Mouse (Mus musculus): ENCODE measurements around the gene Kif23. TPM values are rescaled to one million over a fixed set of nuclear protein-coding genes. Genes with fewer than 3 reads are reported as not detected.

The Kif23 gene
- polyA plus RNA-seq, 1 experiment from 2014 or later, result 118 TPM

- Histone ChIP-seq H3K4me1 (no peaks in the 10 kb centered on the region), H3K36me3 (replicated peaks) (peaks cover 100% of the 10 kb centered on the region), H3K9me3 (no peaks in the 10 kb centered on the region), H3K27me3 (replicated peaks; ENCODE audit: low read depth, poor library complexity, severe bottlenecking) (no peaks in the 10 kb centered on the region), H3K4me3 (no peak overlapping the region), H3K27ac (replicated peaks) (no peak overlapping the region)
- no peak for DNase-seq (ENCODE audit: low spot score)
- 95% methylated on average over 3 of the region's 3 CpGs for WGBS
These were observed 14.6 kb downstream of the Kif23 start for GRCm38 (mm10) chr9:61932009-61932408.

- DNase-seq (ENCODE audit: low spot score), result no peak
- Histone ChIP-seq H3K36me3 (replicated peaks) (peaks cover 100% of the 10 kb centered on the region), H3K9me3 (no peaks in the 10 kb centered on the region), H3K27me3 (replicated peaks; ENCODE audit: low read depth, poor library complexity, severe bottlenecking) (no peaks in the 10 kb centered on the region), H3K4me1 (no peaks in the 10 kb centered on the region), H3K4me3 (no peak overlapping the region), H3K27ac (replicated peaks) (no peak overlapping the region)
- WGBS, result 95% methylated on average over 10 of the region's 10 CpGs
These were observed 21.4 kb downstream of the Kif23 start for GRCm38 (mm10) chr9:61925086-61925660.

- Histone ChIP-seq H3K27ac (replicated peaks) (no peak overlapping the region), H3K36me3 (replicated peaks) (peaks cover 94% of the 10 kb centered on the region), H3K4me3 (no peak overlapping the region), H3K27me3 (replicated peaks; ENCODE audit: low read depth, poor library complexity, severe bottlenecking) (no peaks in the 10 kb centered on the region), H3K4me1 (peaks cover 3% of the 10 kb centered on the region), H3K9me3 (no peaks in the 10 kb centered on the region)
- 95% methylated on average over 6 of the region's 6 CpGs for WGBS
- DNase-seq (ENCODE audit: low spot score), result no peak
These were observed 26.2 kb downstream of the Kif23 start for GRCm38 (mm10) chr9:61920331-61920730.

- H3K27me3 ChIP-seq (replicated peaks; ENCODE audit: low read depth, poor library complexity, severe bottlenecking), result no peaks in the 10 kb centered on the region
- H3K4me1 ChIP-seq, result peaks cover 11% of the 10 kb centered on the region
- H3K4me3 ChIP-seq, result no peak overlapping the region
- 93% methylated on average over 5 of the region's 5 CpGs for WGBS
- no peak overlapping the region for H3K27ac ChIP-seq (replicated peaks)
- no peak for DNase-seq (ENCODE audit: low spot score)
- H3K9me3 ChIP-seq, result no peaks in the 10 kb centered on the region
- H3K36me3 ChIP-seq (replicated peaks), result peaks cover 85% of the 10 kb centered on the region
These were observed 27.1 kb downstream of the Kif23 start for GRCm38 (mm10) chr9:61919464-61919863.

- peaks cover 78% of the 10 kb centered on the region for H3K36me3 ChIP-seq (replicated peaks)
- H3K27ac ChIP-seq (replicated peaks), result no peak overlapping the region
- H3K4me1 ChIP-seq, result peaks cover 23% of the 10 kb centered on the region
- 91% methylated on average over 6 of the region's 6 CpGs for WGBS
- no peak for DNase-seq (ENCODE audit: low spot score)
- no peaks in the 10 kb centered on the region for H3K9me3 ChIP-seq
- no peak overlapping the region for H3K4me3 ChIP-seq
- H3K27me3 ChIP-seq (replicated peaks; ENCODE audit: low read depth, poor library complexity, severe bottlenecking), result no peaks in the 10 kb centered on the region
These were observed 29.1 kb downstream of the Kif23 start for GRCm38 (mm10) chr9:61917436-61917835.

- peaks cover 27% of the 10 kb centered on the region for H3K4me1 ChIP-seq
- H3K4me3 ChIP-seq, result no peak overlapping the region
- DNase-seq (ENCODE audit: low spot score), result no peak
- H3K27ac ChIP-seq (replicated peaks), result no peak overlapping the region
- peaks cover 78% of the 10 kb centered on the region for H3K36me3 ChIP-seq (replicated peaks)
- 96% methylated on average over 3 of the region's 3 CpGs for WGBS
- H3K9me3 ChIP-seq, result no peaks in the 10 kb centered on the region
- H3K27me3 ChIP-seq (replicated peaks; ENCODE audit: low read depth, poor library complexity, severe bottlenecking), result no peaks in the 10 kb centered on the region
These were observed 29.6 kb downstream of the Kif23 start for GRCm38 (mm10) chr9:61916986-61917385.

GRCm38 (mm10) chr9:61915393-61916005, 31.1 kb downstream of the Kif23 start:
- Histone ChIP-seq H3K4me1 (peaks cover 29% of the 10 kb centered on the region), H3K36me3 (replicated peaks) (peaks cover 78% of the 10 kb centered on the region), H3K27ac (replicated peaks) (peak overlapping the region; percentile 89; the same call in 1 of the 2 replicates), H3K9me3 (no peaks in the 10 kb centered on the region), H3K27me3 (replicated peaks; ENCODE audit: low read depth, poor library complexity, severe bottlenecking) (no peaks in the 10 kb centered on the region), H3K4me3 (peak overlapping the region; percentile 75)
- 47% methylated on average over 4 of the region's 4 CpGs for WGBS
- no peak for DNase-seq (ENCODE audit: low spot score)

- Histone ChIP-seq H3K27me3 (replicated peaks; ENCODE audit: low read depth, poor library complexity, severe bottlenecking) (no peaks in the 10 kb centered on the region), H3K36me3 (replicated peaks) (peaks cover 74% of the 10 kb centered on the region), H3K4me3 (peak overlapping the region; percentile 75), H3K9me3 (no peaks in the 10 kb centered on the region), H3K27ac (replicated peaks) (peak overlapping the region; percentile 89), H3K4me1 (peaks cover 30% of the 10 kb centered on the region)
- WGBS, result 3% methylated on average over 13 of the region's 13 CpGs
- DNase-seq (ENCODE audit: low spot score), result no peak
These were observed 31.7 kb downstream of the Kif23 start for GRCm38 (mm10) chr9:61914917-61915300.

GRCm38 (mm10) chr9:61914203-61914916, 32.2 kb downstream of the Kif23 start, which contains the start of gene Rplp1:
Gene Rplp1 (minus strand): TSS chr9:61914542.
- H3K27ac ChIP-seq (replicated peaks), result peak within 1 kb of the TSS; percentile 89
- H3K4me1 ChIP-seq, result peaks cover 30% of the 10 kb centered on the region
- under 1% methylated on average over 70 of the region's 70 CpGs for WGBS
- DNase-seq (ENCODE audit: low spot score), result peak; percentile 96
- peaks cover 72% of the 10 kb centered on the region for H3K36me3 ChIP-seq (replicated peaks)
- no peaks in the 10 kb centered on the region for H3K9me3 ChIP-seq
- H3K4me3 ChIP-seq, result peak within 1 kb of the TSS; percentile 75
- H3K27me3 ChIP-seq (replicated peaks; ENCODE audit: low read depth, poor library complexity, severe bottlenecking), result no peaks in the 10 kb centered on the region

- Histone ChIP-seq H3K9me3 (no peaks in the 10 kb centered on the region), H3K4me3 (no peak overlapping the region), H3K4me1 (peaks cover 30% of the 10 kb centered on the region), H3K36me3 (replicated peaks) (peaks cover 47% of the 10 kb centered on the region), H3K27ac (replicated peaks) (no peak overlapping the region), H3K27me3 (replicated peaks; ENCODE audit: low read depth, poor library complexity, severe bottlenecking) (no peaks in the 10 kb centered on the region)
- DNase-seq (ENCODE audit: low spot score), result no peak
- WGBS, result 51% methylated on average over 6 of the region's 6 CpGs
These were observed 35.1 kb downstream of the Kif23 start for GRCm38 (mm10) chr9:61911300-61912128.

- no peaks in the 10 kb centered on the region for H3K27me3 ChIP-seq (replicated peaks; ENCODE audit: low read depth, poor library complexity, severe bottlenecking)
- peak; percentile 65 for DNase-seq (ENCODE audit: low spot score)
- H3K27ac ChIP-seq (replicated peaks), result no peak overlapping the region
- no peaks in the 10 kb centered on the region for H3K9me3 ChIP-seq
- H3K36me3 ChIP-seq (replicated peaks), result peaks cover 42% of the 10 kb centered on the region
- H3K4me1 ChIP-seq, result peaks cover 33% of the 10 kb centered on the region
- H3K4me3 ChIP-seq, result no peak overlapping the region
- whole genome bisulfite sequencing, result 44% methylated on average over 20 of the region's 20 CpGs
These were observed 35.9 kb downstream of the Kif23 start for GRCm38 (mm10) chr9:61910526-61911256.

- Histone ChIP-seq H3K4me1 (peaks cover 33% of the 10 kb centered on the region), H3K36me3 (replicated peaks) (peaks cover 42% of the 10 kb centered on the region), H3K27me3 (replicated peaks; ENCODE audit: low read depth, poor library complexity, severe bottlenecking) (no peaks in the 10 kb centered on the region), H3K9me3 (no peaks in the 10 kb centered on the region), H3K27ac (replicated peaks) (no peak overlapping the region), H3K4me3 (no peak overlapping the region)
- WGBS, result 89% methylated on average over 1 of the region's 1 CpGs
- DNase-seq (ENCODE audit: low spot score), result no peak
These were observed 36.9 kb downstream of the Kif23 start for GRCm38 (mm10) chr9:61909633-61910032.

Data from embryonic facial prominence, embryonic 10.5 days (tissue).